ENCODE assay signal across 8 mouse cellular contexts in genomic region chr6:120822937-120823614, GRCm38 (mm10). TPM values are rescaled to one million over a fixed set of nuclear protein-coding genes. Genes with fewer than 3 reads are reported as not detected.
DNase-seq lines count a peak whose midpoint lies in the region; ATAC-seq and TF ChIP-seq lines count a peak whose summit lies in the region.

No protein-coding gene starts in this region.

- no peaks in the 10 kb centered on the region for H3K9me3 ChIP-seq in ES-E14 (ENCODE audit: control insufficient read depth, insufficient read depth, low read depth, low read length)
- no peaks in the 10 kb centered on the region for H3K9me3 ChIP-seq in erythroblast, embryonic 14.5 days (ENCODE audit: control insufficient read depth, low read length)

- DNase-seq in cerebellum, adult 11-12 months, result peak; percentile 52
- no peak for DNase-seq in cerebellum, postnatal 4 days (ENCODE audit: low spot score in 2 of 2)
- no peak for DNase-seq in ES-E14 (ENCODE audit: low read depth, low spot score)
- peak; percentile 22 to 32 for DNase-seq in kidney, adult 8-10 months
- no peak for DNase-seq in ovary, postnatal 36 days (ENCODE audit: low spot score)
- DNase-seq in frontal cortex, postnatal 25 days (ENCODE audit: low spot score in 2 of 2), result no peak

- no peak overlapping the region; the same call in 1 of the 2 replicates for H3K9ac ChIP-seq in ES-E14 (ENCODE audit: insufficient read depth, low read depth, low read length, poor library complexity, severe bottlenecking)

- H3K27ac ChIP-seq in ES-E14 (ENCODE audit: insufficient read depth, low read depth, low read length, poor library complexity, severe bottlenecking), result 0 out of 2 replicates have a peak overlapping the region, but pooled peaks have one; percentile 66

- 0 out of 4 replicates have a peak, but pooled peaks cover 2 to 4% of the 10 kb centered on the region in 2 experiments for H3K4me1 ChIP-seq in ES-E14 (ENCODE audit: control insufficient read depth in 2 of 2, insufficient read depth in 2 of 2, low read length in 2 of 2, poor library complexity in 1 of 2)
- H3K4me1 ChIP-seq in erythroblast, embryonic 14.5 days (ENCODE audit: control insufficient read depth), result peaks cover 62% of the 10 kb centered on the region

- H3K4me3 ChIP-seq in ES-E14 (ENCODE audit: insufficient read depth in 1 of 2, low read depth in 1 of 2, low read length in 2 of 2, poor library complexity in 1 of 2, severe bottlenecking in 1 of 2), result peak overlapping the region; percentile 31 to 45; a peak in 3 of 4 replicates
- peak overlapping the region; percentile 100 for H3K4me3 ChIP-seq in erythroblast, embryonic 14.5 days (replicated peaks)

- peak; percentile 35 for ATAC-seq in megakaryocyte progenitor cell, adult 5-6 weeks (replicated peaks; ENCODE audit: poor library complexity)

- H3K36me3 ChIP-seq in ES-E14 (ENCODE audit: control insufficient read depth, insufficient read depth, low read length, poor library complexity, severe bottlenecking), result peaks cover 7% of the 10 kb centered on the region; the same call in 1 of the 2 replicates
- H3K36me3 ChIP-seq in erythroblast, embryonic 14.5 days (ENCODE audit: control insufficient read depth), result peaks cover 32% of the 10 kb centered on the region

- no peaks in the 10 kb centered on the region for H3K27me3 ChIP-seq in erythroblast, embryonic 14.5 days (ENCODE audit: control insufficient read depth)

- in situ Hi-C loops in ES-E14 (cut with MboI; ENCODE audit: low sequenced_read_pairs in 2 of 2, unreplicated experiment in 2 of 2), result no loop called here

TF ChIP-seq in ES-E14, 5 proteins besides CTCF, POLR2A, EP300 and RAD21:
- TF ChIP-seq ZC3H11A (IDR thresholded peaks at IDR 0.05; ENCODE audit: borderline replicate concordance, low read depth, low read length) (no peak), HCFC1 (IDR thresholded peaks at IDR 0.05; ENCODE audit: borderline replicate concordance, insufficient read depth, low read length) (no peak), ZNF384 (IDR thresholded peaks at IDR 0.05; ENCODE audit: low read depth, low read length) (peak; percentile 49)

RNA-seq across cellular contexts. Expression of gene Atp6v1e1, which starts 0.5 kb away (rescaled TPM):
- 92.0 and 126 TPM in 2 replicates for total RNA-seq in ES-E14 (2012; rRNA removed)
- 19.0 and 20.2 TPM in 2 replicates for polyA plus RNA-seq in erythroblast, embryonic 14.5 days (2012)
- 139 and 152 TPM in 2 replicates for total RNA-seq in megakaryocyte progenitor cell, adult 5-6 weeks (2015)
- 135 and 152 TPM in 2 replicates for total RNA-seq in megakaryocyte progenitor cell, adult 5-6 weeks (2017)

RNA-seq across cellular contexts. Expression of gene Bcl2l13, which starts 12.9 kb away (rescaled TPM):
- total RNA-seq in ES-E14 (2012; rRNA removed), result 19.5 and 22.5 TPM in 2 replicates
- 15.0 and 17.5 TPM in 2 replicates for polyA plus RNA-seq in erythroblast, embryonic 14.5 days (2012)
- 18.4 and 23.9 TPM in 2 replicates for total RNA-seq in megakaryocyte progenitor cell, adult 5-6 weeks (2015)
- total RNA-seq in megakaryocyte progenitor cell, adult 5-6 weeks (2017), result 17.7 and 34.6 TPM in 2 replicates

RNA-seq across cellular contexts. Expression of gene Slc25a18, which starts 49.7 kb away (rescaled TPM):
- 0.89 and 1.3 TPM in 2 replicates for total RNA-seq in ES-E14 (2012; rRNA removed)
- polyA plus RNA-seq in erythroblast, embryonic 14.5 days (2012), result 0.10 and 0.15 TPM in 2 replicates
- not detected in 2 replicates for total RNA-seq in megakaryocyte progenitor cell, adult 5-6 weeks (2015)
- not detected in 2 replicates for total RNA-seq in megakaryocyte progenitor cell, adult 5-6 weeks (2017)

Comparison
In these comparisons a context has a peak if more than half of its experiments do, and no peak if none do; other contexts are left out.
1. DNase-seq: peak in cerebellum, adult 11-12 months (single experiment) and kidney, adult 8-10 months (2 of 2); none in cerebellum, postnatal 4 days (0 of 2), ES-E14 (single experiment), ovary, postnatal 36 days (single experiment) and frontal cortex, postnatal 25 days (0 of 2).